Mouse (Mus musculus): ENCODE results near the gene Gucy2c.

Gene Gucy2c

GRCm38 (mm10) chr6:136728144-136728543 lies 53.4 kb downstream of the Gucy2c start:
- DNase-seq (ENCODE audit: low spot score): no peak

DNA sequence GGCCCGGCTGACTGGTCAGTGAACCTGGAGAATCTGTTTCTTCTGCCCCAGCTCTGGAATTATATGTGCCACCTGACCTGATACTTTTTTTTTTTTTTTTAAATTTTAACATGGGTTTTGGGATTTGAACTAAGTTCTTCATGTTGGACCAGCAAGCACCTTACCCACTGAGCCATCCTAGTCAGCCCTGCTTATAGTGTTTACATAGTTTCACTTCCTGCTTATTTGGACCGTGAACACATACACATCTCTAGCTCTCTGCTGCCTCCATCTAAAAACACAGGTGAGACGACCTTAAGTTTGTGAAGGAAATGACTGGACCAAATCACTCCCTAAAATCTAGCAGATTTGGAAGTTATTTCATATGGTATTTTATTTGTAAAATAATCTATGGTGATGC lies 58.4 kb downstream of the Gucy2c start:
- DNase-seq (ENCODE audit: low spot score): no peak

DNA sequence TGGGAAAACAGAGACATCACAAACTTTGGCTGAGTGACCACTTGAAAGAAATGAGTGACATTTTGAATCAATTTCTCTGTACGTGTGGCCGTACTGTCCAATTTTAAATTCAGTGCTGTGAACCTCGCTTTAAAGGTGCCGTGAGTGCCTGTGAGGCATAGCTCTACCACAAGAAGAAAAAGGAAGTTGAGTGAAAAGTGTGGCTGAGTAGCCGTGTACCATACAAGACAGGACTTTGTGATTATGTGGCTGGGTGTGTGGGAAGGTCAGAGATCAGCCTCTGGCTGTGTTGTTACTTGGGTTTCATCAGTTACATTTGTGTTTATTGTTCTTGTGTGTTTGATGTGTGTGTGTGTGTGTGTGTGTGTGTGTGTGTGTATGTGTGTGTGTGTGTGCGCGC lies 59.0 kb downstream of the Gucy2c start:
- DNase-seq (ENCODE audit: low spot score): no peak

GRCm38 (mm10) chr6:136721925-136722324 lies 59.6 kb downstream of the Gucy2c start:
- DNase-seq (ENCODE audit: low spot score): peak; percentile 45

GRCm38 (mm10) chr6:136720436-136720835 lies 61.1 kb downstream of the Gucy2c start:
- DNase-seq (ENCODE audit: low spot score): no peak

GRCm38 (mm10) chr6:136715881-136716431 lies 65.6 kb downstream of the Gucy2c start:
- DNase-seq (ENCODE audit: low spot score): no peak

DNA sequence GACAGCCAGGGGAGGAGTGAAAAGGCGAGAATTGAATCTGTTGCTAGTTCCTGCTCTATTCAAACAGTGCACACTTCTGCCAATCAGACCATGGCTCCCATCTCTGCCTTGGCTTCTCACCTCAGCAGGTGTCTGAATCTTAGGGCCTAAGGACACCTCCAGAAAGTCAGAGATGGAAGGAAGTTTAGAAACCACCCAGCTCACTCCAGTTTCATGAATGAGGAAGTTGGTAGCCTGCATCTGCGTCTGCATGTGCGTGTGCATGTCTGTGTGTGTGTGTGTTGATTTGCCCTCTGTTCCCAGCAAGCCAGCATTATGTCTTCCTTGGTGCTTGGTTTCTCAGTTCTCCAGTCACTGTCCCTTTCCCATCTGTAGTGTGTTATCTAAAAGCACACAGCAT lies 67.5 kb downstream of the Gucy2c start:
- DNase-seq (ENCODE audit: low spot score): no peak

DNA sequence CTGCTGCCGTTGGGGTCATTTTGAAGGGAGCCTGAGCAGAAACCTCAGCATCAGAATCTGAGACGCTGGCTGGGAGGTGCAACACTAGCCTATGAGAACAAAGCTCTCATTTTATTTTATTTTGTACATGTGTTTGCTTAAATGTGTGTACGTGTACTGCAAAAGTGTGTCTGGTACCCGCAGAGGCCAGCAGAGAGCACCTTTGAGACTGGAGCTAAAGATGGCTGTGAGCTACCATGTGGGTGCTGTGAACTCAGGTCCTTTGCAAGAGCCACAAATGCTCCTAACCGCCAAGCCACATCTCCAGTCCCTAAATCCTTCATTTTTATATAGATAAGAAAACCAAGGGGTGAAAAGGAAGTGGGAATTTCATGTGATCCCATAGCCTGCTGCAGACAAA lies 71.2 kb downstream of the Gucy2c start:
- DNase-seq (ENCODE audit: low spot score): no peak

DNA sequence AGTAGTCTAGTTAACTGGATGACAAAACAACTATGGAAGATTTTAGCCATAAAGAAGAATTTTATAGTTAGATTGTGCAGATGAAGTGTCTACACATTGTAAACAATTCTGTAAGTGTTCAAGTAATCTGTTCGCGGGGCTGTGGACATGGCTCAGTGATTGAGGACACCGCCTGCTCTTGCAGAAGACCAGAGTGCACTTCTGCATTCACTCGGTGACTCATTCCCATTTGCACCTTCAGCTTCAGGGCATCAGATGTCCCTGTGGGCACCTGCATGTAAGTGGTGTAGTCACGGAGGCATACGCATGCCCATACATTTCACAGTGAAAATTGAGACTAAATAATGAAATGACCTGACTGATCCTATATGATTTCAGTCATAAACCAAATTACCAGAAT lies 73.0 kb downstream of the Gucy2c start:
- DNase-seq (ENCODE audit: low spot score): no peak

DNA sequence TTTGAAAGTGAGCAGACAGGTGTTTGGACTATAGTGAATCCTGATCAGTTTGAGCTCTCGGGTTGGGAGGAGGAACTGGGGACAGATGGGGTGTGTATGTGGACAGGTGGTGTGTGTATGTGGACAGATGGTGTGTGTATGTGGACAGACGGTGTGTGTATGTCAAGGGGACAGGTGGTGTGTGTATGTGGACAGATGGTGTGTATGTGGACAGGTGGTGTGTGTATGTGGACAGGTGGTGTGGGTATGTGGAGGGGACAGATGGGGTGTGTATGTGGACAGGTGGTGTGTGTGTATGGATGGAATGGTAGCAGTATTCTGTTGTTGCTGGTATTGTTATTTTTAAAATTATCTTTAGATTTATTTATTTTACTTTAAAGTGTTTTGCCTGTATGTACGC lies 79.7 kb downstream of the Gucy2c start:
- no peak for DNase-seq (ENCODE audit: low spot score)

- no peak for DNase-seq (ENCODE audit: low spot score)
Measured at GRCm38 (mm10) chr6:136701185-136701584, 80.4 kb downstream of the Gucy2c start.

DNA sequence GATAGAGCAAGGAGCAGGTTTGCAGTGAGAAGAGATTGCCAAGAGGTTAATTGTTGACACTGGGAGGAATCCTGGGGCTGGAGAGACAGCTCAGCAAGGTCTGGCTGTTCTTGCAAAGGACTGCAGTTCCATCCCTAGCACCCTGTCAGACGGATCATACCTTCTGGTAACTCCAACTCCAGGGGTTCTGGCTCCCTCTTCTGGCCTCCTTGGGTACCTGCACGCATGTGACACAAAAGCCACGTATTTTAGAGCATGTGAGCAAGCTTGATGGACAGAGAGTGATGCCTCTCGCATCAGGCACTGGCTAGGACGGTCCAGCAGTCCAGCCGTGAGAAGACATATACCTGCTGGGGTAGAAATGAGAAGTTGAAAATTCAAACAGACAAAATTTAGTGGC lies 90.3 kb downstream of the Gucy2c start:
- no peak for DNase-seq (ENCODE audit: low spot score)

DNA sequence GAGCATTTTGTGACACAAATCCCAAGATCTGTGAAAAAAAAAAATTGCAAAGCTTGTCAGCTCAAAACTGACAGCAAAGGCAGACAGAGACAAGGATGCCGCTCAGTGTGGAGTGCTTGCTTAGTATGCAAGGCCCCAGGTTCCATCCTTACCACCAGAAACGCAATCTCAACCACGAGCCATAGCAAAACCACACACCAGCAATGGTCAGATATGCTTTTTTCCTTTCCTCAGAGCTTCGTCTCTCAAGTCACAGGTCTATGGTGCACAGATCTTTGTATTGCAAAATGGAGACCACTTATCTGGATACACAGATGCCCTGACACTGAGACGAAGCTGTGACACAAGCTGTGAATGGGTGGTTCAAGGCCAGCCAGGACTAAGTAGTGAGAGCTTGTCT lies 91.0 kb downstream of the Gucy2c start:
- DNase-seq (ENCODE audit: low spot score): no peak

- DNase-seq (ENCODE audit: low spot score): no peak
Measured at GRCm38 (mm10) chr6:136689790-136690413, 91.7 kb downstream of the Gucy2c start.

GRCm38 (mm10) chr6:136685433-136685832 lies 96.1 kb downstream of the Gucy2c start:
- DNase-seq (ENCODE audit: low spot score): no peak

- no peak for DNase-seq (ENCODE audit: low spot score)
Measured at GRCm38 (mm10) chr6:136683410-136684334, 97.9 kb downstream of the Gucy2c start.

DNA sequence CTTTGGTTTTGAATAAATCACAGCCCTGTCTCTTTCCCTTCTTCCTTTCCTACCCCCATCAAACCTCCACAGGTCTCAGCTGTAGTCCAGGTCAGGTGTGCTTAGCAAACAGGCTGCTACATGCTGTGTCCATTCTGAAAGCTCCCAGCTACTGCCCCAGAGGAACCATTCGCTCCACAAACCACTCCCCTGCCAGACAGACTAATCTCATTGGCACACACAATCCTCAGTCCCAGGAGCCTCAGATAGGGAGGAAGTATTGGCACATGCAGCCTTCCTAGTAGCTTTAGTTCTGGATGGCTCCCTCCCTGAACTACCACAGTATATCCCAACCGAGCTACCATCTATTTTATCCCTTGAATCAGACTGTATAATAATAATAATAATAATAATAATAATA lies 102.2 kb downstream of the Gucy2c start:
- no peak for DNase-seq (ENCODE audit: low spot score)

DNA sequence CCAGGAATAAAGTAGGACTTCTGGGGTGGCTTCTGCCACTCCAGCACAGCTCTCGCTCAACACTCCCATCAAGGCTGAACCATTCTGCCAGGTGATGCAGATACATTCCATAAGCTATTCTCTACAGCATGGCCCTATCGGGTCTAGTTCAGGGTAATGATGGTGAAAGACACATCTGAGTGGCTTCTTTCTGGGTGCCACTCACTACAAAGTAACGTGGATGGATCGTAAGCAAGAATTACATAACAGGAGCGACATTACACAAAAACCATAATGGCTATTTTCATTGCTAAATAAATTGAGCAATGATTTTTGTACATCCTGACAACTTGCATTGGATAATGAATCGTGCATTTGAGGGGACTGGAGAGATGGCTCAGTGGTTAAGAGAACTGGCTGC lies 106.6 kb downstream of the Gucy2c start:
- no peak for DNase-seq (ENCODE audit: low spot score)

DNA sequence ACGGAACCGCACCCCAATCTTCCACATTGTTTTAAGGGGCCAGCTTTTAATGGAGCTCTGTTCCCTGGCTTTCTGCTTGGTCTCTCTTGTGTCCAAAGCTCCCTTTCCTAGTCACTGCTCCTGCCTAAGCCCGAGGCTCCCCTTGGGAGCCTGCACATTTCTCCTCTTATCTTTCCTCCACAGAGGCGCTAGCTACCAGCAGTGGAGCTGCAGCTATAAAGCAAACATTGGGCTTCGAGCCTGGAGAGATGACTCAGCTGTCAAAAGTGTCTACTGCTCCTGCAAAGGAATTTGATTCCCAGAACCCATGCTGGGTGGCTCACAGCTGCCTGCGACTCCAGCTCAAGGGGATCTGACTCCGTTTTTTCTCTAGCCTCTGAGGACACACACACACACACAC lies 109.1 kb downstream of the Gucy2c start:
- no peak for DNase-seq (ENCODE audit: low spot score)

DNA sequence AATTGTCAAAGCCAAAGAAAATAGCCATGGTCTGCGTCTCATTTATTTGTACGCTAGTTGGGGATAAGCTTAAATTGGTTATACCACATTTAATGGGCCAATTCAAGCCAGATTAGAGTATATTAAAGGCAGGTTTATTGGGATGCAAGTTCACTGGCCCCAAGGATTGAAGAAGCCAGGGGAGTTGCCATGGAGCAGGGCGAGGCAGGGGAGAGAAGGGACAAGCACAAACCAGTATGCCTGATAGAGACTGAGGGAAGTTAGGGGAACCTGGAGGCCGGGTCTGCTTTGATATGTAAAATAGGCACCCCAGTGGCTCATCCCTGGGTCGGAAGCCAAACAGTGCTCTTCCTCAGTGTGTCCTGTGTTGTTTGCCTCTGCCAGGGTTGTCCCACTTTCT lies 112.3 kb downstream of the Gucy2c start:
- no peak for DNase-seq (ENCODE audit: low spot score)

DNA sequence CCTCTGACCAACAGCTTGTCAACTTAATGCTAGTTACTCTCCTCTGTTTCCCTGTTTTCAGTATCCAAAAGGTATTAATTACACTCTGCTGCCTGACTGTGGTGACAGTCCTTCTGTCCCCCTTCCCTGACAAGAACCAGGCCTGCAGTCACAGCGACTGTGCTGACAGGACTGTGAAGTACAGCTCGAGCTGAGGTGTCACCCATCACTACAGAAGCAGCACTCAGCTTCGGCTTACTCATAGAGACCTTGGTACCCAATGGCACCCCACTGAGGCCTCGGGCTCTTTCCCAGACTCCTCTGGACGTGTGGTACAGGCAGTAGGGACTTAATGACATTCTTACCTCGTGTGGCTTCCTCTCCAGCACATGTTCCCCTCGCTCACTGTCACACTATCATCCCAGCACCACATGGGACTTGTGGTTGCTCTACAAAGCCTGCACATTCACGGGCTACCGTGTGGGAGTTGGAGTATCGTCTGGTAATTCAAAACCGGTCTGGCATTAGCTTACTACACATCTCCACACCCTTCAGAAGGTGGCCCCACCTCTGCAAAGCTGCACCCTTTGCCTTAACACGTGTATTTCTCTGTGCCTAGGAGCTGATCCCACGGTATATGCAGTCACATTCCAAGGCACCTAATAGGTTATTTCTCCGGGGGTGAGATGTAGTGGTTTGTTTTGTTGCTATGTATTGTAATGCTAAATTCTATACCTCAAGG lies 113.1 kb downstream of the Gucy2c start:
- DNase-seq (ENCODE audit: low spot score): no peak

DNA sequence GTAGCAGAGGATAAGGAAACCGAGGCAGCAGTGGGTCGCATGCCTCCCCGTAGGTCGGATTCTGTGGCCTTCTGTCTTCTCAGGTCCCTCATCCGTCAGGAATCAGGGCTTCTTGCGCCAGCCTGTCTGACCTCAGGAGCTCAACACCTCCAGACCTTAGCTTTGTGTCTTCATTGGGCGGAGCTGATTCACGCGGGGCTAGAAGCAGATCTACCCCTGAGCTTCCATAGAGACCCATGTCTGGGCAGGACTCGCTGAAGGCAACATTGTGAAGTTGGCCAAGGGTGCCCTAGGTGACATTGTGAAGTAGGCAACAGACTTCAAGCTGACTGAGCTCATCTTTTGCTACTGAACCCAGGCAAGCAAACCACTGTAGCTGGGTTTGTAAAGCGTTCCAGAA lies 119.5 kb downstream of the Gucy2c start:
- DNase-seq (ENCODE audit: low spot score): no peak

DNA sequence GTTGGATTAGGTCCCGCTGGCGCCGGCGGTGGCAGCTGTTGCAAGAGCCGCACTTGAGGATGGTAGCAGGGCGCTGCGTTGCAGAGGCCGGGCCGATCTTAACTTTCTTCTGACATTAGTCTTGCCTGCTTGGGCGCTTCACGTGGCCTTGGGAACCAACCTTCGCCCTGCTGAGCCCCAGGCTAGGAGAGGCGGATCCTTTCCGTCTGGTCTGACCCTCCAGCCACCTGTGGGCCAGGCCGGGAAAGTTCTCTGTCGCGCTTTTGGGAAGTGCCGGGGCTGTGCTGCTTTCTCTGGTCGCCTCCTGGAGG lies 119.9 kb downstream of the Gucy2c start, which contains the start of gene Plbd1:
Plbd1 (minus strand) TSS at position 223 of the 311 bp plus-strand sequence.
- DNase-seq (ENCODE audit: low spot score): peak; percentile 25
